Mouse (Mus musculus) embryonic fibroblast, embryonic 13.5 days (primary cell): ENCODE data around the gene Syce2.

Experiments used
- CTCF ChIP-seq: IDR thresholded peaks from 2 replicates; pipeline ENCODE4 v1.5.1; 2011; ENCODE audit warnings: mild to moderate bottlenecking, control low read depth, low read length, moderate library complexity, borderline replicate concordance; ENCODE audit not compliant: insufficient read depth
- POLR2A ChIP-seq: IDR thresholded peaks from 2 replicates; pipeline ENCODE4 v1.6.1; 2011; ENCODE audit warnings: low read depth, mild to moderate bottlenecking, control low read depth, low read length, moderate library complexity

DNA sequence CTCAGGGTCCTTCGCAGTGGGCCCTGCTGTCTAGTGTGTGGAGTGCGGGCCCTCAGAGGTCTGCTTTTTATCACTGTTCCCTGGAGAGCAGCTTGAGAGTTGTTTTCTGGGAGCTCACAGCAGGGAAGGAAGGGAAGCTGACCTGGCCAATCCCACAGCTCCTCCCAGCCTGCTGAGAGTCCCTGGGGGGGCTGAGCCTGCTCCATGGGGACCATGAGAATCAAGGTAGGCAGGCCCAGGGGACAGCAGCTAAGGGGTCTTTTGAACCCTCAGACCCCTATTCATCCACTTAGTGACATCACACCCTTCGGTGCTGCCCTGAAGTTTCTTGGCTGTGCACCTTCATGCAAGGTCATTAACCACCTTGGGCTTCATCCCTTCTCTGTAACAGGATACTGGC, 49.2 kb upstream of the Syce2 start, which contains the start of gene Dand5:
- TF ChIP-seq CTCF = no peak
- no peak for TF ChIP-seq POLR2A
